Mouse (Mus musculus): ENCODE measurements around the gene Cuedc1.

- TF ChIP-seq CTCF (IDR thresholded peaks at IDR 0.05; ENCODE audit: borderline replicate concordance, extremely low read depth, insufficient read depth, insufficient read length): no peak
- TF ChIP-seq POLR2A (IDR thresholded peaks at IDR 0.05; ENCODE audit: borderline replicate concordance, extremely low read depth, insufficient read depth, insufficient read length, poor library complexity, severe bottlenecking): no peak
Observed at GRCm38 (mm10) chr11:88231213-88231790, 133.4 kb downstream of the Cuedc1 start.

Measured in brain, embryonic 14.5 days (tissue).